Mouse (Mus musculus): ENCODE measurements around the gene Dnah6. TPM values are rescaled to one million over a fixed set of nuclear protein-coding genes. Genes with fewer than 3 reads are reported as not detected.

Dnah6 gene
- total and polyA plus RNA-seq, 2 experiments from 2014 or later, result 0.22 to 2.2 TPM

DNA sequence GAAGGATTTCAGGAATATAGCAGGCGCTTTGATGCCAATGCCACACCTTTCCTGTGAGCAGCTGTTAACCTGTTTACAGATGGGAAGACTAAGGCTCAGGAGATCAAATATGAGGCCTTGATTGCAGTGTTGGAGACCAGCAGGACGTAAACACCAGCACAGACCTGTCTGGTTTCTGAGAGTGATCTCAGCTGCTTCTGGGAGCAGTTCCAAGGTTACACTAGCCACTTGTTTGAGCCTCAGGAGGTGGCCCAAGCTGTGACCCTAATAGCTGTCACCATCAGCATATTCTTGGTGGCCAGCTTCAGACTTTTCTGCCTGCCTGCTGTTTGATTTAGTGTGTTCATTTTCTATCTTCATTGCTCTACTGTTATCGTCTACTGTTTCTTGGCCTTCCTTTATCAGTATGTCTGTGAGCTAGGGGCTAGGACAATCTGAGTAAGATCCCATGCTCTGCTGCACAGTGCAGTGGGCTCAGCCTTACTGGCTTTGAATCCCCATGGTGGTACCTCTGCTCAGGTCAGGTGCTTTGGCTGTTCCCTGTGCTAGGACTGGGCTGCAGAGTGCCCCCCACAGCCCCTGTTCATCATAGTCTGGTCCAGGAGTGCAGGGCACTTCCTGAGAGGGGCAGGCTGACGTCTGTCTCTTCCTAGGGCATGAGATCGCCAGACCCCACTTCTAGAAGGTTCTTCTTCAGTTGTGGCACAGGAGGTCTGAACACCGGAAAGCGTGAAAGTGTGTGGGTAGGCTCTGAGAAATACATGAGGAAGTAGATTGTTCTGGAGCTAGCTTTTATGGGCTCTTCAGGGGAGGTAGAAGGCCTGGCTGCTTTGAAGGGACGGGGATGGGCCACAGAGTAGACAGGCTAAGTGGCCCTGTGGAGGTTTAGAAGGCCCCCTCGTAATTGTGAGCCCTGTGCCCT is 33.1 kb upstream of the Dnah6 start:
- Histone ChIP-seq H3K4me2 (ENCODE audit: low read depth, low read length, poor library complexity, severe bottlenecking) (no peak overlapping the region), H3K27me3 (ENCODE audit: insufficient read depth, low read length) (no peaks in the 10 kb centered on the region), H3K9ac (replicated peaks; ENCODE audit: low read length, poor library complexity, severe bottlenecking) (no peak overlapping the region), H3K36me3 (ENCODE audit: insufficient read depth, low read length) (peaks cover 18% of the 10 kb centered on the region), H3K4me1 (ENCODE audit: insufficient read depth, low read length) (peaks cover 8% of the 10 kb centered on the region), H3K4me3 (ENCODE audit: low read depth, low read length) (no peak overlapping the region), H3K9me3 (ENCODE audit: low read length) (no peaks in the 10 kb centered on the region), H3K27ac (ENCODE audit: low read depth, low read length) (no peak overlapping the region)
- DNase-seq (ENCODE audit: low spot score) (no peak), ATAC-seq (ENCODE audit: low FRiP score) (no peak)
- 90% methylated on average over 9 of the region's 9 CpGs for WGBS
- TF ChIP-seq CTCF (IDR thresholded peaks at IDR 0.05), result no peak

DNA sequence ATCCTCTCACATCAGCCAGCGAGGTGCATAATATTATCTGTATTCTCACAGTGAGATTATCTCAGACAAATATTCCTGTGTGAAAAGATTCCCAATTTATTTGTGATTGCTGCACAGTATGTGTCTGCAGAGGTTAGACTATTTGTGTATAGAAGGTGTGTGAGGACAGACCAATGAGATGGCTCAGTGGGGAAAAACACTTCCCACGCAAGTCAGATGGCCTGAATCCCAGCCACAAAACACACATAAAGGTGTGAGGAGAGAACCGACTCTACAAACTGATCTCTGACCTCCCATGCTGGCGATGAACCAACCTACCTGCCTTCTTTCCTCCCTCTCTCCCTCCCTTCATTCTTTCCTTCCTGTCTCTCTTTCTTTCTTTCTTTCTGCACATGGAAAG is 32.1 kb upstream of the Dnah6 start:
- H3K4me1 ChIP-seq (ENCODE audit: insufficient read depth, low read length), result peaks cover 11% of the 10 kb centered on the region
- DNase-seq (ENCODE audit: low spot score) (no peak), ATAC-seq (ENCODE audit: low FRiP score) (no peak)
- no peak overlapping the region for H3K27ac ChIP-seq (ENCODE audit: low read depth, low read length)
- H3K4me2 ChIP-seq (ENCODE audit: low read depth, low read length, poor library complexity, severe bottlenecking), result no peak overlapping the region
- H3K36me3 ChIP-seq (ENCODE audit: insufficient read depth, low read length), result 0 out of 2 replicates have a peak, but pooled peaks cover 14% of the 10 kb centered on the region
- no peaks in the 10 kb centered on the region for H3K27me3 ChIP-seq (ENCODE audit: insufficient read depth, low read length)
- WGBS, result 90% methylated on average over 4 of the region's 4 CpGs
- no peaks in the 10 kb centered on the region for H3K9me3 ChIP-seq (ENCODE audit: low read length)
- H3K9ac ChIP-seq (replicated peaks; ENCODE audit: low read length, poor library complexity, severe bottlenecking), result no peak overlapping the region
- no peak for TF ChIP-seq CTCF (IDR thresholded peaks at IDR 0.05)
- no peak overlapping the region for H3K4me3 ChIP-seq (ENCODE audit: low read depth, low read length)

DNA sequence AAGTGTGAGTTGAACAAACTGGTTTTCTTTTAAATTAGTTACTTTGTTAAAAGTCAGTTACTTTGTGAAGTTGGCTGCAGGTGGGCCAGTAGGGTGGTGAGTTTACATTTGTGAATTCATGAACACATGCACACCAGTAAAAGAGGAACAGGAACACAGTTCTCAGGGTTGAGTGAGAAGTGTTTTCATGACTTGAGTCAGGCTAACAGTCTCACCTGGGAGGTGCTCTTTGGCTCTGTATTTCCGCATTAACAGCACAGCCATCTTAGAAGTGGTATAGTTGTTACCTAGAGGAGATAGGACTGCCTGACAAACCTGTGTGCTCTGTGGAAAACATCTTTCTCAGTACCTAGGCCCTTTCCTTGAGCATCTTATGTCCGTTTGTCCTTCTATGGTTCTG is 31.6 kb upstream of the Dnah6 start:
- no peak overlapping the region for H3K4me2 ChIP-seq (ENCODE audit: low read depth, low read length, poor library complexity, severe bottlenecking)
- H3K9ac ChIP-seq (replicated peaks; ENCODE audit: low read length, poor library complexity, severe bottlenecking), result no peak overlapping the region
- 89% methylated on average over 2 of the region's 2 CpGs for WGBS
- H3K27ac ChIP-seq (ENCODE audit: low read depth, low read length), result no peak overlapping the region
- DNase-seq (ENCODE audit: low spot score) (no peak), ATAC-seq (ENCODE audit: low FRiP score) (no peak)
- no peak overlapping the region for H3K4me3 ChIP-seq (ENCODE audit: low read depth, low read length)
- no peaks in the 10 kb centered on the region for H3K27me3 ChIP-seq (ENCODE audit: insufficient read depth, low read length)
- 0 out of 2 replicates have a peak, but pooled peaks cover 14% of the 10 kb centered on the region for H3K36me3 ChIP-seq (ENCODE audit: insufficient read depth, low read length)
- H3K4me1 ChIP-seq (ENCODE audit: insufficient read depth, low read length), result peaks cover 11% of the 10 kb centered on the region
- no peaks in the 10 kb centered on the region for H3K9me3 ChIP-seq (ENCODE audit: low read length)
- no peak for TF ChIP-seq CTCF (IDR thresholded peaks at IDR 0.05)

DNA sequence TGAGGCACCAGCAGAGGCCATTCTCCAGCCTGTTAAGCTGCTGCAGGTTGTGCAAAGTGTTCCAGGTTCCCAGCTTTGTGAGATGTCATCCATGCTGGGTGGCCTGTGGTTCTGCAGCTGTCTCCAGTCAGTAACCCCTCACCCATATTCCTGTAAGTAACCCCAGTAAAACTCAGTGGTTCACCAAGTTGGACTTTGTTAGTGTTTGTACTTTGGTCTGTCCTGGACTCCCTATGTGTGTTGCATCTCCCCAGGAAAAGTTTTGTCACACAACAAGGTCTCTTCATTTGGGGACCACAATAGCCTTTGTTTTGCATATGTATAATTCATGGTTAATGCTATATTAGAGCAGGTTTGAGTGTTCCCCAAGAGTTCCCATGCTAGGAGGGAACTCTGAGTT is 30.9 kb upstream of the Dnah6 start:
- no peak for TF ChIP-seq CTCF (IDR thresholded peaks at IDR 0.05)
- Histone ChIP-seq H3K4me1 (ENCODE audit: insufficient read depth, low read length) (peaks cover 11% of the 10 kb centered on the region), H3K4me3 (ENCODE audit: low read depth, low read length) (no peak overlapping the region), H3K27me3 (ENCODE audit: insufficient read depth, low read length) (no peaks in the 10 kb centered on the region), H3K9ac (replicated peaks; ENCODE audit: low read length, poor library complexity, severe bottlenecking) (no peak overlapping the region), H3K9me3 (ENCODE audit: low read length) (no peaks in the 10 kb centered on the region), H3K27ac (ENCODE audit: low read depth, low read length) (no peak overlapping the region), H3K36me3 (ENCODE audit: insufficient read depth, low read length) (0 out of 2 replicates have a peak, but pooled peaks cover 10% of the 10 kb centered on the region), H3K4me2 (ENCODE audit: low read depth, low read length, poor library complexity, severe bottlenecking) (no peak overlapping the region)
- no peak for ATAC-seq (ENCODE audit: low FRiP score)
- DNase-seq (ENCODE audit: low spot score), result no peak

DNA sequence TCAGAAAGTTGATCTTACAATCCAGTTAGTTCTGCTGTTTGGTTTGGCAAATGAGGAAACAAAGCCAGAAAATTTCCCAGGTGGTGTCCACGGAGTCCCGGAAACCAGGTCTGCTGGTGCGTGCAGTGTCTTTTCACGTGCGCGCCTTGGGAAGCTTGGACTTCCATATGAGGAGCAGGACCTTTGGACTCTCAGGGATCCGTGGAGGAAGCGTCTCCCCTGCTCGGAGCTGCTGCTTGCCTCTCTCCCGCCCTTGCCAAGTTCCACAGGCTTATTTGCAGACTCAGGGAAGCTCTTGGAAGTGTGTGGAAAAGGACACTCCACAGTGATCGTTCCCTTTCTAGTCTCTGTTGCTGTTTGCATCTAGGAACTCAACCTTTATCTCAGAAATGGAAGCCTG is 29.9 kb upstream of the Dnah6 start:
- 0 out of 2 replicates have a peak, but pooled peaks cover 2% of the 10 kb centered on the region for H3K36me3 ChIP-seq (ENCODE audit: insufficient read depth, low read length)
- H3K27me3 ChIP-seq (ENCODE audit: insufficient read depth, low read length), result no peaks in the 10 kb centered on the region
- peaks cover 11% of the 10 kb centered on the region for H3K4me1 ChIP-seq (ENCODE audit: insufficient read depth, low read length)
- H3K9me3 ChIP-seq (ENCODE audit: low read length), result no peaks in the 10 kb centered on the region
- DNase-seq (ENCODE audit: low spot score) (no peak), ATAC-seq (ENCODE audit: low FRiP score) (no peak)
- 87% methylated on average over 11 of the region's 11 CpGs for whole genome bisulfite sequencing
- no peak overlapping the region for H3K27ac ChIP-seq (ENCODE audit: low read depth, low read length)
- no peak overlapping the region for H3K4me3 ChIP-seq (ENCODE audit: low read depth, low read length)
- no peak for TF ChIP-seq CTCF (IDR thresholded peaks at IDR 0.05)
- H3K4me2 ChIP-seq (ENCODE audit: low read depth, low read length, poor library complexity, severe bottlenecking), result no peak overlapping the region
- H3K9ac ChIP-seq (replicated peaks; ENCODE audit: low read length, poor library complexity, severe bottlenecking), result no peak overlapping the region

DNA sequence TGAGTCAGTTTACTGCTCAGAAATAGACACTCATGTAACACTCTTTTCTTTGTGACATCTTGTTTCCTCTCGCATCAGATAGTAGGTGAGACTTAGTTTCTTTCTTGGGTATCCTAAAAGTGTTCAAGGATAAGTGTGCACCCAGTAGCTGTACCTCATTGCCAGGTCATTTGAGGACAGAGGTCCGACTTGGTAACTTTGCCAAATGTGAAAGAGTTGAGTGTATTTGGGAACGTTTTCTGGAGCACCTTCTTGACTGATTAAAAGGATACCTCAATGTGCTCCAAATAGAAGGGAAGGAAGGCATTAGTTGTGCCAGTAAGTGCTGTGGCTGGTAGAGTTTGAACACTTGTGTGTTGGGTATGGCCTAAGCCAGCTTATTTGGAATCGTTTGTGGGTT is 28.4 kb upstream of the Dnah6 start:
- Histone ChIP-seq H3K9ac (replicated peaks; ENCODE audit: low read length, poor library complexity, severe bottlenecking) (no peak overlapping the region), H3K27ac (ENCODE audit: low read depth, low read length) (no peak overlapping the region), H3K4me1 (ENCODE audit: insufficient read depth, low read length) (peaks cover 11% of the 10 kb centered on the region), H3K36me3 (ENCODE audit: insufficient read depth, low read length) (no peaks in the 10 kb centered on the region), H3K9me3 (ENCODE audit: low read length) (no peaks in the 10 kb centered on the region), H3K27me3 (ENCODE audit: insufficient read depth, low read length) (no peaks in the 10 kb centered on the region), H3K4me2 (ENCODE audit: low read depth, low read length, poor library complexity, severe bottlenecking) (peak overlapping the region; percentile 75), H3K4me3 (ENCODE audit: low read depth, low read length) (peak overlapping the region; percentile 94; the same call in 1 of the 2 replicates)
- DNase-seq (ENCODE audit: low spot score), result no peak
- ATAC-seq (ENCODE audit: low FRiP score), result no peak
- WGBS, result 86% methylated on average over 4 of the region's 4 CpGs
- TF ChIP-seq CTCF (IDR thresholded peaks at IDR 0.05), result no peak

All from midbrain, postnatal 0 days (tissue).